In the genomic region with DNA sequence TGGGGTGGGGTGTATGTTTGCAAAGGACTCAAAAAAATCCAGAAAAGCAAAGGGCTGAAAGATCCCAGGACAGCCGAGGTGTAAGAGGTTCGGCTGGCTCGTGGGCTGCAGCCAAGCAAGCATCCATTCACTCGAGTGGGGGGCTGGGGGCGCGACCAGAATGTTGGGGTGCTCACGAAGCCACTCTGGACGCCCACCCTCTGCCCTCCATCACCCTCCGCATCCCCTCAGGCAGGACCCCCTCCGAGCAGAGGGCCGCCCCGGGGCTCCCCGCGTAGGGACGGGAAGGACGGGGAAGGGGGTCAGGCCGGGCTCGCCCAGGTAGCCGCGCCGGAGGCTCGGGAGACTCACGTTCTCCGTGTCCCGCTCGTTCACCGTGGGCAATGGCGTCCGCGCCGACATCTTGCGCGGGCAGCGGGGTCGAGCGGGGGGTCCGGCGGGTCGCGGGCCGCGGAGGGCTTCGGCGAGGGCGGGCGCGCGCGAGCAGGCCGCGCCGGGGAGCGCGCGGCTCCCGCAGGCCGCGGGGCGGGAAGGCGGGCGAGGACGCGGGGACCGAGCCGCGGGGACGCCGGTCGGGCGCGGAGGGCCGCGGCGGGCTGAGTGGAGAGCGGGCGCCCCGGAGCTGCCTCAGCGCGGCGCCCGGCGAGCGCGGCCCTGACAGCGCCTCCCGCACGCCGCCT, we compare ENCODE assay signal across 8 mouse cellular contexts. TPM values are rescaled to one million over a fixed set of nuclear protein-coding genes. Genes with fewer than 3 reads are reported as not detected.
DNase-seq lines count a peak whose midpoint lies in the region; ATAC-seq and TF ChIP-seq lines count a peak whose summit lies in the region.

A gene (minus strand): TSS at position 500 of the 680 bp plus-strand sequence.

- peak within 1 kb of the TSS; percentile 83 for H3K4me2 ChIP-seq in heart, embryonic 14.5 days (ENCODE audit: low read length)
- peak within 1 kb of the TSS; percentile 83 for H3K4me2 ChIP-seq in midbrain, embryonic 14.5 days (ENCODE audit: low read length)

- POLR2A ChIA-PET in Patski (lab: Charles Lee), result no interaction called here

- peak; percentile 87 for DNase-seq in heart, adult 11 months
- no peak for DNase-seq in heart, postnatal 25 days (ENCODE audit: low spot score)
- DNase-seq in Patski (ENCODE audit: low read depth, low spot score), result no peak
- DNase-seq in left cerebral cortex, adult 2 months (ENCODE audit: extremely low spot score in 1 of 2, low spot score in 2 of 2), result peak; percentile 37 to 38
- DNase-seq in midbrain, embryonic 14.5 days, result peak; percentile 69
- peak; percentile 25 to 63 for DNase-seq in urinary bladder, postnatal 4 days (ENCODE audit: low spot score in 2 of 2)

- peak; percentile 26 for ATAC-seq in Patski
- ATAC-seq in heart, embryonic 14.5 days (ENCODE audit: insufficient number of reproducible peaks, insufficient read depth, low FRiP score, low read depth), result peak; percentile 47; the same call in 1 of the 2 replicates
- ATAC-seq in midbrain, embryonic 14.5 days (ENCODE audit: low FRiP score, low TSS enrichment), result peak; percentile 66

- no peaks in the 10 kb centered on the region for H3K36me3 ChIP-seq in heart, embryonic 14.5 days (ENCODE audit: control insufficient read depth, insufficient read depth, low read length)
- no peaks in the 10 kb centered on the region for H3K36me3 ChIP-seq in midbrain, embryonic 14.5 days (ENCODE audit: control insufficient read depth, insufficient read depth, low read length)

- intact Hi-C loops in heart, postnatal 25 days (cut with DNase I), result no loop called here
- intact Hi-C loops in left cerebral cortex, adult 2 months (cut with DNase I), result loop anchor here (2.0 to 5.0 kb wide), 2 partner anchors 77 to 188 kb away; no protein-coding TSS in a partner anchor

- WGBS in heart, embryonic 14.5 days, result 2% methylated on average over 39 of the region's 88 CpGs
- WGBS in midbrain, embryonic 14.5 days, result under 1% methylated on average over 49 of the region's 88 CpGs

- peaks cover 8% of the 10 kb centered on the region for H3K27me3 ChIP-seq in Patski
- no peaks in the 10 kb centered on the region for H3K27me3 ChIP-seq in heart, embryonic 14.5 days (ENCODE audit: control insufficient read depth, insufficient read depth, low read length)
- H3K27me3 ChIP-seq in midbrain, embryonic 14.5 days (ENCODE audit: control insufficient read depth, insufficient read depth, low read length), result no peaks in the 10 kb centered on the region

- no peaks in the 10 kb centered on the region for H3K9me3 ChIP-seq in heart, embryonic 14.5 days (ENCODE audit: control insufficient read depth, low read length)
- H3K9me3 ChIP-seq in midbrain, embryonic 14.5 days (ENCODE audit: control insufficient read depth, low read length), result no peaks in the 10 kb centered on the region

- H3K27ac ChIP-seq in cortical plate, adult 2 months (ENCODE audit: insufficient read depth, low read length), result peak within 1 kb of the TSS; percentile 98
- H3K27ac ChIP-seq in heart, embryonic 14.5 days (replicated peaks in 1 of 2; ENCODE audit: control insufficient read depth in 1 of 2, insufficient read depth in 1 of 2, low read depth in 2 of 2, low read length in 2 of 2), result peak within 1 kb of the TSS in 1 of 2 experiments; percentile 37; a peak in 1 of 4 replicates
- H3K27ac ChIP-seq in left cerebral cortex, adult 2 months, result peak within 1 kb of the TSS; percentile 97
- peak within 1 kb of the TSS; percentile 95 for H3K27ac ChIP-seq in midbrain, embryonic 14.5 days (replicated peaks; ENCODE audit: low read depth, low read length)

- CTCF ChIA-PET in Patski (lab: Charles Lee), result no interaction called here

- H3K4me3 ChIP-seq in cortical plate, adult 2 months (ENCODE audit: insufficient read depth, low read length), result peak within 1 kb of the TSS; percentile 85
- peak within 1 kb of the TSS; percentile 84 to 86 for H3K4me3 ChIP-seq in heart, embryonic 14.5 days (ENCODE audit: control insufficient read depth in 1 of 2, insufficient read depth in 1 of 2, low read depth in 1 of 2, low read length in 2 of 2)
- H3K4me3 ChIP-seq in left cerebral cortex, adult 2 months, result peak within 1 kb of the TSS; percentile 86
- peak within 1 kb of the TSS; percentile 92 for H3K4me3 ChIP-seq in midbrain, embryonic 14.5 days (replicated peaks; ENCODE audit: low read depth, low read length)

- TF ChIP-seq POLR2A in cortical plate, adult 2 months (IDR thresholded peaks at IDR 0.05; ENCODE audit: extremely low read depth, insufficient read depth, low read length), result no peak

- no peak for TF ChIP-seq CTCF in Patski (IDR thresholded peaks at IDR 0.05)
- TF ChIP-seq CTCF in cortical plate, adult 2 months (IDR thresholded peaks at IDR 0.05; ENCODE audit: extremely low read depth, insufficient read depth, low read length), result no peak
- TF ChIP-seq CTCF in left cerebral cortex, adult 2 months (IDR thresholded peaks at IDR 0.05), result no peak

- peaks cover 6% of the 10 kb centered on the region; the same call in 1 of the 2 replicates for H3K4me1 ChIP-seq in cortical plate, adult 2 months (ENCODE audit: control insufficient read depth, insufficient read depth, low read length)
- H3K4me1 ChIP-seq in heart, embryonic 14.5 days (ENCODE audit: control insufficient read depth in 2 of 2, insufficient read depth in 2 of 2, low read length in 2 of 2), result peaks cover 15 to 26% of the 10 kb centered on the region in 2 experiments
- peaks cover 15% of the 10 kb centered on the region for H3K4me1 ChIP-seq in midbrain, embryonic 14.5 days (ENCODE audit: control insufficient read depth, insufficient read depth, low read length)

- H3K9ac ChIP-seq in heart, embryonic 14.5 days (ENCODE audit: low read length), result peak within 1 kb of the TSS; percentile 90
- H3K9ac ChIP-seq in midbrain, embryonic 14.5 days (replicated peaks; ENCODE audit: low read length), result peak within 1 kb of the TSS; percentile 98

- in situ Hi-C loops in Patski (cut with MboI; ENCODE audit: low pct_unique_long_range_greater_than_20kb), result no loop called here

RNA-seq across cellular contexts. Expression of the gene that starts here (rescaled TPM):
- 1 to 10 TPM; 7.0 to 7.6 TPM for total RNA-seq in heart, postnatal 25 days (2021)
- 8.4 TPM for polyA plus RNA-seq in Patski (2021)
- polyA plus RNA-seq in cortical plate, adult 2 months (2012; rRNA removed), result 49.7 and 53.1 TPM in 2 replicates
- 2.2 TPM in 2 replicates for polyA plus RNA-seq in heart, embryonic 14.5 days (2014; fragmentation: Nextera tagmentation; extraction: Ambion mirVana)
- 10 to 100 TPM; 92.5 to 94.6 TPM for total RNA-seq in left cerebral cortex, adult 2 months (2021)
- polyA plus RNA-seq in midbrain, embryonic 14.5 days (2014; fragmentation: Nextera tagmentation; extraction: Ambion mirVana), result 14.6 and 20.9 TPM in 2 replicates

Comparison
In these comparisons a context has a peak if more than half of its experiments do, and no peak if none do; other contexts are left out.
1. RNA of the gene that starts here (total RNA-seq): 92.5 to 94.6 TPM in left cerebral cortex, adult 2 months; 7.0 to 7.6 TPM in heart, postnatal 25 days; every median in the first group is over 10 times any median in the second.
2. DNase-seq: peak in heart, adult 11 months (single experiment), left cerebral cortex, adult 2 months (2 of 2), midbrain, embryonic 14.5 days (single experiment) and urinary bladder, postnatal 4 days (2 of 2); none in heart, postnatal 25 days (single experiment) and Patski (single experiment).
3. Peak in every context shown above with its lines, with median percentiles within 50 percentile points of each other: ATAC-seq and H3K4me3 ChIP-seq.